Mouse (Mus musculus) G1E-ER4 (cell line): Measurements from ENCODE around the gene Nr1d2. TPM values are rescaled to one million over a fixed set of nuclear protein-coding genes. Genes with fewer than 3 reads are reported as not detected.

Source experiments
- GATA1 ChIP-seq: IDR thresholded peaks from one replicate; pipeline ENCODE4 v1.8.0; 2012; ENCODE audit warnings: low read length, inconsistent platforms
- polyA plus RNA-seq: library from polyadenylated mRNA; stranded (reverse); fragments of >175 nt; gene quantifications from 2 replicates; pipeline ENCODE4 v1.2.3, GENCODE M21; 2012

Nr1d2 gene
- polyA plus RNA-seq = 1.1 and 2.1 TPM in 2 replicates

GRCm38 (mm10) chr14:18238750-18239731 lies at the start of gene Nr1d2:
Gene Nr1d2 (minus strand): TSS chr14:18239127.
- TF ChIP-seq GATA1 = no peak

- no peak for TF ChIP-seq GATA1
Observed at GRCm38 (mm10) chr14:18287391-18287790, 48.5 kb upstream of the Nr1d2 start.

GRCm38 (mm10) chr14:18286441-18286840 lies 47.5 kb upstream of the Nr1d2 start:
- no peak for TF ChIP-seq GATA1

- no peak for TF ChIP-seq GATA1
Observed at GRCm38 (mm10) chr14:18285476-18285875, 46.5 kb upstream of the Nr1d2 start.

GRCm38 (mm10) chr14:18284581-18284980 lies 45.7 kb upstream of the Nr1d2 start:
- no peak for TF ChIP-seq GATA1

- no peak for TF ChIP-seq GATA1
Observed at GRCm38 (mm10) chr14:18280375-18280774, 41.4 kb upstream of the Nr1d2 start.

GRCm38 (mm10) chr14:18274526-18274925 lies 35.6 kb upstream of the Nr1d2 start:
- no peak for TF ChIP-seq GATA1

GRCm38 (mm10) chr14:18271666-18272065 lies 32.7 kb upstream of the Nr1d2 start:
- TF ChIP-seq GATA1 = no peak

GRCm38 (mm10) chr14:18270529-18271441 lies 31.9 kb upstream of the Nr1d2 start, which contains the start of the genes Nkiras1 and Rpl15:
Gene Nkiras1 (plus strand): TSS chr14:18271136.
Gene Rpl15 (minus strand): TSS chr14:18271391.
- no peak for TF ChIP-seq GATA1

GRCm38 (mm10) chr14:18263427-18263826 lies 24.5 kb upstream of the Nr1d2 start:
- no peak for TF ChIP-seq GATA1

- no peak for TF ChIP-seq GATA1
Observed at GRCm38 (mm10) chr14:18261203-18261602, 22.3 kb upstream of the Nr1d2 start.

- TF ChIP-seq GATA1 = no peak
Observed at GRCm38 (mm10) chr14:18242638-18243130, 3.8 kb upstream of the Nr1d2 start.

- TF ChIP-seq GATA1 = no peak
Observed at GRCm38 (mm10) chr14:18241786-18242185, 2.9 kb upstream of the Nr1d2 start.

GRCm38 (mm10) chr14:18240132-18240531 lies 1.2 kb upstream of the Nr1d2 start:
- TF ChIP-seq GATA1 = no peak

- no peak for TF ChIP-seq GATA1
Observed at GRCm38 (mm10) chr14:18238131-18238749, 687 bp downstream of the Nr1d2 start.
